Mouse (Mus musculus) kidney, adult 18-20 months (tissue): ENCODE measurements around the gene Crybb2.

Experiments used
- DNase-seq: peaks from one replicate; pipeline ENCODE4 v3.0.0; 2021

Gene Crybb2

DNA sequence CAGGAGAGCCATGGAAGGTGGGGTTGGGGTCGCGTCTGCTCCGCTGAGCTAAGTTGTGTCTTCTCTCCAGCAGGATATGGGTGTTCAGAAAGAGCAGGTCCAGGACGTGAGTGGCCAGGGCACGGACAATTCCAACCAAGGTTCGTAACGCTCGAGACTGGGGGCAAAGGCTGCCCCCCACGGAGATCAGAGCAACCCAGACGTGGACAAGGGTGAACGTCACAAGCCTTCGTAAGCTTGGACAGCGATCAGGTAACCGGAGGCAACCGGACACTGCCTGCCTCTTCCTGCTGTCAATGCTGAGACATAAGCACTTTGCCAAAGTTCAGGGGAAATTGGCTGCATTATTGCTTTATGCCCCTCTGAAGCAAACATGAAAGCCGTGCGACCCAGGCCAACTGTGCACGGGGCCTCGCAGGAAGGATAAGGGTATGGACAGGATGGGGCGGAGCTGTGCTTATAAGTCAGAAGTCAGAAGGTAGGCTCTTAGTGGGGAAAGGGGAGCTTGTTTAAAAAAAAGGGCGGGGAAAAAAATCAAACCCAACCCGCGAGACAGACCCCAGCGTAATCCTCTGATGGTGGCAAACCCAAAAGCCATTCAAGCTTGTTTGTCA, 20.3 kb upstream of the Crybb2 start:
- DNase-seq: peak; percentile 31

DNA sequence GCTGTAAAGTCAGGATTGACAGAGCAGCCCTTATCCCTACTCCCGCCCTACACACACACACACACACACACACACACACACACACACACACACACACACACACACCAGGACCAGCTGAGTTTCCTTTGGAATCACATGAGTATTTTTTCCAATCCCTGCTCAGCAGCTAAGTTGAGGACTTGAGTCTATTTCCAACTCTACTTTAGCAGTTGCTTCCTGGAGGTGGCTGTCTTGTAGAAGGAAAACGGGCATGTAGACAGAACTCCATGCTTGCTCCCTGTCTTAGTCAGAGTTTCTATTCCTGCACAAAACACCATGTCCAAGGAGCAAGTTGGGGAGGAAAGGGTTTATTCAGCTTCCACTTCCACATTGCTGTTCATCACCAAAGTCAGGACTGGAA, 17.5 kb upstream of the Crybb2 start:
- no peak for DNase-seq

DNA sequence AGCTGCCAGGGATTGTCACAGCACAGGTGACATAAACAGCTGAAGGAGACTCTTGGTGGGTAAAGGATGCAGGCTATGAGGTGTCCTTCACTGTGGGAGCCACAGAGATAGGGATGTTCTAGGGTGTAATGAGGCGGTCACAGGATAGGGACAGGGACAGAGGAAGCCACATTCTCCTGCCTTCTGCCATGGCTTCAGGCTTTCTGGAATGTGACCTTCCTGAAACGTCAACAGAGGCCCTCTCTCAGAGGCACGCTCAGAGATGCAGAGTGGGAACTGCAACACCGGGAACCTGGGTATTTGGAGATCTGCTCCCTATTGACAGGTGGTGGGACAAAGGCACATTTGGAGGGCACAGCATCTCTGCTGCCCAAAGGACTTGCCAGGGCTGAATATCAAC, 17.1 kb upstream of the Crybb2 start:
- no peak for DNase-seq

DNA sequence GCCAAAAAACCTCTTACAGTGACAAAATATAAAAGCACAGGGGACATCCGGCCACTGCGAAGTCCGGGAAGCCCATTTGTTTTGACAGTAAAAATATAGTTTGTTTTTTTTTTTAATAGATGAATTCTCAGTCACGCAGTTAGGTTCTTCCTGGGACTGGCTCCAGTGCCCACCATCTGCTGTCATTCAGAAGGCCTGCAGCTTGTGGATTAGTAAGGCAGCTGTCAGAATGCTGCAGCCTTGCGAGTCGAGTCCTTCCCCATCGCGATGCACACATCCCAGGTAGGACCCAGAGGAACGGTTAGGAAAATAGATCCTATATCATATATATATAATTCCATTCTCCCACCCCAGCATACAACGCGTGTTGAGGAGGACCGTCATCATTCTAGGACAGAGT, 16.5 kb upstream of the Crybb2 start:
- no peak for DNase-seq

DNA sequence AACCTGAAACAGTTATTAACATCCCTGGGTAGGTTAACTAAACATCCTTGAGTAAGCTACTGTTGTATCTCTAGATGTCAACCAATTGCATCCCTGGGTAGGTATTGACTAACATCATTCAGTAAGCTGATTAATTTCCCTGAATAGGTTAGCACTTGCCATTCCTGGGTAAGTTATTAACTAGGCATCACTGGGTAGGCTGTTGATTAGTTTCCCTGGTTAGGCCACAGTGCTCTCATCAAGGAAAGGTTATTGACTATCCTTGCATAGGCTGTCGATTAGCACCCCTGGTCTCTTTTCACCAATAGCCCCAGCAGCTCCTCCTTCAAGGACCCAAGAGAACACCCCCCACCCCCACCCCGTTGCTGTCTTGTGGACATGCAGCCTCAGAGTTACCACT, 16.0 kb upstream of the Crybb2 start:
- no peak for DNase-seq

DNA sequence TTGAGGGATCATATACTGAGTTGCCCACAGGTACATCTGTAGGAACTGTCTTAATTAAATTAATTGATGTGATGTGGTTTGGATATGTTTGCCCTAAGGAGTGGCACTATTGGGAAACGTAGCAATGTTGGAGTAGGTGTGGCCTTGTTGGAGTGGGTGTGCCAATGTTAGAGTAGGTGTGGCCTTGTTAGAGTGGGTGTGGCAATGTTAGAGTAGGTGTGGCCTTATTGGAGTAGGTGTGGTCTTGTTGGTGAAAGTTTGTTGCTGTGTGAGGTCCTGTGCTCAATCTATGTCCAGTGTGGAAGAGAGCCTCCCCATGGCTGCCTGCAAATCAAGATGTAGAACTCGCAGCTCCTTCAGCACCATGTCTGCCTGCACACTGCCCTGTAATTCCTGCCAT, 14.4 kb upstream of the Crybb2 start:
- DNase-seq: no peak

DNA sequence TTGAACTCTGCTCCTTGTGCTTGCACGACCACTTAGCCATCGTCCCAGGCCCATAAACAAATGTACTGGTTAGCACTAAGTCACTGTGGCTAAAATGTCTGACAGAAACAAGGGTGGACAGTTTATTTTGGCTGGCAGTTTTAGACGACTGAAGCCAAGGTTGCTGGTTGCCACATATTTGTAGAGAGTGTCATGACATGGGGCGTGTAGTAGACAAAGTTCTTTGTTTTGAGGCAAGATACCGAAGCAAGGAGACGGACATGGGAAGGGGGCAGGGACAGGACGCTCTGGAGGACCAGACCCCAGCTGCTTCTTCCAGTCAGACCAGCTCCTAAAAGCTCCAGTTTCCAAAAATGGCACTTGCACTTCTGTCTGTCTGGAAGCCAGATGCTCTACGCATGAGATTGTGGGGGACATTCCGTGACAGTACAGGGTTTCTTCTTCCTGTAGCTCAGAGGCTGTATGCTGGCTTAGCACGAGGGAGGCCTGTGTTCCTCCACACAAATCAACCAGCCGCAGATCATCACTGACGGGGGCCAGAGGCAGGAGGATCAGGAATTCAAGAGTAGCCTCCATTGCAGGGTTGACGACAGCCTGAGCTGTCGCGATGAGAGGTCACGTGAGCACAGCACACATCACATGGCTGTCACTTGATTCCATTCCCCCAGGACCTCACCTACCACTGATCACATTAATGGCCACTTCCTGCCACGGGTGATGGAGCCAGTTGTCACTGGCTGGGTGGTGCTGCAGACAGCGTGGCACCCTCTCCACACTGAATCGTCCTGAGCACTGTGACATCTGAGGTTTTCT, 12.6 kb upstream of the Crybb2 start:
- no peak for DNase-seq

DNA sequence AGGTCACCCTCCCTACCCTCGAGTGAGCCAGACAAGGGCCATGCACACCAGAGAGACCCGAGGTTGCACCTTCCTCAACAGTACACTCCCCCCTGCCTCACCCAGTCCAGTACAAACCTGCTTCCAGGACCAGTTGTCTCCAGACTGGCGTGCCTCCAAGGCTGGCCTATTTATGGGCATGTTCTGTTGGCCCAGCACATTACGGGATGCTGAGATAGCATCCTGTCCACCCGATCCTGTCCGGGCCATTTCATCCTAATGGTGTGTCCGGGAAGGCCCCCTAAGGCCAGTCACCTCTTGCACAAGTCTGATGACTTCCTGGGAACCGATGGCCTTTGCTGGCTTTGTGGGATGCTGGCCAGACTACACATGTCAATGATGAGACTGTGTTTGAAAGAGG, 11.5 kb upstream of the Crybb2 start, which contains the start of gene Crybb3:
Gene Crybb3, minus strand, starts transcription at position 146 of the 400 bp plus-strand sequence.
- peak; percentile 47 for DNase-seq

DNA sequence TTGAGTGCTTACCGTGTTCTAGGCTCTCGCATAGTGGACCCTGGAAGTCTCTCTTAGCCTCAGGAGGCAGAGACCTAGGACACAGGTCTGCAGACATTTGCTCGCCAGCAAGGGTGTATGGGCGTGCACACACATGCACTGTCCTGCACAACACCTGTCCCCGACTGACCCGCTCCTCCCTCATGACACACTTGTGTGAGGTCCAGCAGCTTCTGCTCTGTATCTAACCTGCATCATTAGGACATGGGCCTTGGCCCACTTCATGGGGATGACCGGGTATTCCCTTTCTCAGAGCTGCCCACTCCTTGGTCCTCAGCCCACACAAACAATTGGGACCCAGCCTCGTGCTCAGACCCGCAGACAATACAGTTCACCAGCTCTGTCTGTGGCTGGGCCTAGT, 11.1 kb upstream of the Crybb2 start:
- DNase-seq: no peak

DNA sequence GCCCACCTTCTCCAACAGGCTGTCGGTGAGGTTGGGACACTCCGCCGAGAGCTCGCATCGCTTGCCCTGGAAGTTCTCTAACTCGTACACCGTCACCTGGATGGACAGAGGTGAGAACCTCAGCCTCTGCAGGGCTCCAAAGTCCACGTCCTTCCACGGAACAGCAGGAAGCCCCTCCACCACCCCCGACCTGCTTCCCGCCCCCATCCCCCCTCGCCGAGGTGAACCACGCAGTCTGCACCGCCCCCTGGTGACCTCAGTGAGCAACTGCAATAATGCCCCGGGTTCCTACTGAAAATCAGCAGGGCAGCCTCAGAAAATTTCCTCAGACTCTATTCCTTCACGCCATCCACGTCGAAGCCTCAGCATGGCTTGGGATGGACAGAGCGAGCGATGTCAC, 9.9 kb upstream of the Crybb2 start:
- no peak for DNase-seq

DNA sequence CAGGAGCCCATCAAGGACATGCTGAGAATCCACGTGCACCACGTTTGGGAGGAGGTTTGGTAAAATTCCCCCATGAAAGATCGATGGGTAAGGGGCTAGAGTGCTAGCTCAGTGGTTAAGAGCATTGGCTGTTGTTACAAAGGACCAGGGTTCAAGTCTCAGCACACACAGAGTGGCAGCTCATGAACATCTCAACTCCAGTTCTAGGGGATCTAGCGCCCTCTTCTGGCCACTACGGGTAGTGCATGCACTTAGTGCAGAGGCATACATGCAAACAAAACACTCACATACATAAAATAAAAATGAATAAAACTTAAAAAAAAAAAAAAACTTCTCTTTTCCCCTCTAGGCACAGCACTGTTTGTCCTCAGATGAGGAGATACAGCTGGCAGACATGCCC, 8.8 kb upstream of the Crybb2 start:
- no peak for DNase-seq

DNA sequence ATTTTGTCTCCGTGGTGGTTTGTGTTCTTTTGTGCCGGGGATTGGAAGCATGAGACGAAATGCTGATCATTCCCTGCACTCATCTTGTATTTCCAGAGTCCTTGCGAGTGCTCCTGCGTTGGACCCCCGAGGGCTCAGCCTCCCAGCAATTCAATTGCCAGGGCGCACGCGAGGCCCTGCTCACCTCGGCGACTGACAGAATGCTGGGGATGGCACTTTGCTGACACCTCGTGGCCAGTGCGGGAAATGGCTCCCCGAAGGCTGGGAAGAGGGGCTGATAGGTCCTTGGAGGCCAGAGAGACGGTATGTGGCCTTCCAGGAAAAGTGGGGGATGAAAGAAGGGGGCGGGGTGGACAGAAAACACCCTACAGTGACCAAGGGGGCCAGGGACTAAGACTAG, 15.6 kb downstream of the Crybb2 start:
- DNase-seq: peak; percentile 79

DNA sequence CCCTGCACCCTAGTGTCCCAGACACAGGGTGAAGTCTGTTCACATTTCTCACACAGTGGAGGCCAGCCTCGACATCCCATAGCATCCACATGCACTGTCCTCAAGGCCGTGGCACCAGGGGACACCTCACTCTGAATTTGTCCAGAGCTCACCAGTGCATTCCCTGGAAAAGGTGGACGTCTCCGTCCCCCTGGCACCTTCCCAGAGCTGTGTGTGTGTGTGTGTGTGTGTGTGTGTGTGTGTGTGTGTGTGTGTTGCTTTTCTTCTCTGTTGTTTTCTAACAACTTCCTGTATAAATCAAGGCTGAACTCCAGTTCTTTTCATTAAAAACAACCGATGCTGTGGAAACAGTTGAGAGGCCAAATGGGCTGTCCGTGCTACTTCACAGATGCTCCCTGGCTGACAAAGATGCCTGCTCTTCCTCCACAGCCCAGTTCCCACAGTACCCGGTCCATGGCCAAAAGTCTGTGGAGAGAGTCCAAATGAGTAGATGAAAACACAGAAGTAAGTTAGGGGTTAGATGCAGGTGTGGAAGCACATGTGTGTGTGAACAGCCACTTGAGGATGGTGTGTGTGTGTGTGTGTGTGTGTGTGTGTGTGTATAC, 19.2 kb downstream of the Crybb2 start:
- DNase-seq: no peak

DNA sequence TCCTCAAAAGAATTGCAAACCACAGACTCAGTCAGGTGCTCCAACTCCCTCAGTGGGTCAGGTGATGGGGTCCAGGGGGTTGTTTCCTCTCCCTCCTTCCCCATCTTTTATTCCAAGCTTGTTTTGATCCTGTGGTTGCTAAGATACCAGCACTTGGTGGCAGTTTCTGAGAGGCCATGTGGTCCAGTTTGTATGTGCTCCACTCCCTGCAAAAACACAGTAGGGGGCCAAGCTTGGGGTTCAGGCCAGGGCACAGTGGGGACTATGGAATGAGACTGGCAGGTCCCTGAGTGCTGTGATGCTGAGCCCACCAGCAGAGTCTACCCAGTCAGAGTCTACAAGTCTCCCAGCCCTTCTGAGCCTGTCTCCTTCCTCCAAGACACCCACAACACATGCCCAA, 20.0 kb downstream of the Crybb2 start:
- no peak for DNase-seq

DNA sequence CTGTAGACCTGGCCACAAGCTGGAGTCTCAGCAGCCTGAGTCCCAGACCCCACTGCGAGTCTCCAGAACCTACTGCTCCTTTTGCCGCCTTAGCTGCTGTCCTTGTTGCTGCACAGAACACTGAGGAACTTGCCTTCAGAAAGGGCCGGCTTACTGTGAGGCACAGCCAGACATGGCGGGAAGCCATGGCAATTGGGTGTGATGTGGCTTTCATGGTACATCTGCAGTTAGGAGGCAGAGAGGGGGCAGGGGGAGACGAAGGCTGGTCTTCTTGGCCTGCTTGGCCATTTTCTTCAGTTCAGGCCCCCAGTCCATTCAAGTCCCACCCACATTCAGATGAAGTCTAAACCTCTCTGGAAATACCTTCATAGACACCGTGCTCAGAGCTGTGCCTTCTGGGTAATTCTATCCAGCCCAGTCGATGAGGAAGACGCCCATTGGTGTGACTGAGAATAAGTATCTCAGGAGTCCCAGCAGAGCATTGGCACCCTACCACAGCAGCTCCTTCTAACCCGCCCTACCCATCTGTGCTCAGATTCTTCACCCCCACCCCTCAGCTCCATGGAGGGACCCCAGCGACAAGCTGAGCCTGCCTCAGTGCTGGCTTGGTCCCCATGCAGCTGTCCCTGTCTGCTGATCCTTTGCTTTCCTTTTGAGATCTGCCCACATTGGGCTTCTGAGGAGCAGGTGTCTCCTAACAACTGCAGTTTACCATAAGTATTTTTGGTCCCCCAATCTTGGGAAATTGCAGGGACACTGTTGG, 24.2 kb downstream of the Crybb2 start:
- no peak for DNase-seq

DNA sequence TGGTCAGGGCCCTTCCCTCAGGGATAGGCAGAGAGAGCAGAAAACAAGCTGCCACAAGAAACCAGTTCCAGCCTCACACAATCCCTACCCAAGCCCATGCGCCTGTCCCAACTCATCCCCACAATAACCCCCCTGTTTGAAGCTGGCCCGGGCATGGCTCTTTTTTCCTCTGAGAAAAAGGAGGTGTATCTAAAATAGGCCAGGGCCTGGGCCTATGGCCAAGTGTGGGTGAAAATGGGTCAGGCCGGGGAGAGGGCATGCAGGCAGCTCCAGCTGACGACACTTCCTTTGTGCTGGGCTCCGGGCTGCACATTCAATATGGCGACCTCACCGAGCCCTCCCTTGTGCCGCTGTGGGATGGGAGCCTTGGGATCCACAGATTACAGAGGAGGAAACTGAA, 26.4 kb downstream of the Crybb2 start:
- DNase-seq: no peak

DNA sequence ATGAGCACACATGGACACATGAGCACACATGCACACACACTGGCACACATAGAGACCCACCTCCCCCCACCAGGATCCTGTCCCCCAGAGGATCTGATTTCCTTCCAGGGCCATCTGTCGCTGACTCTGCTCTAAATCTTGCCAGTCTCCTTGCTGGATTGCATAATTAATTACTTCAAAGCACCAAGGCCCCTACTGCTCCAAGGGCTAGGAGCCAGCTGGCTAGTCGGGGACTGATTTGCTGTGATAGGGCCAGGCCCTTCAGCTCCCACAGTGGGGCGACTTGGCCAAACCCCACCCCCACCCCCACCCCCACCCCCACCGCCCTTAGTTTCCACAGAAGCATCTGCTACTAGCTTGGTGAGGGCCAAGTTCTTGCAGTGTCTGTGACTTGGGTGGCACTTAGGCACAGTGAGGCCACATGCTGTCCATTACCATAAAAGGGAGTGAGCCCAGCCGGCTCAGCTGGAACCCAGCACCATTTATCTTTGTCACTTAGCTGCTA, 28.3 kb downstream of the Crybb2 start:
- DNase-seq: no peak

DNA sequence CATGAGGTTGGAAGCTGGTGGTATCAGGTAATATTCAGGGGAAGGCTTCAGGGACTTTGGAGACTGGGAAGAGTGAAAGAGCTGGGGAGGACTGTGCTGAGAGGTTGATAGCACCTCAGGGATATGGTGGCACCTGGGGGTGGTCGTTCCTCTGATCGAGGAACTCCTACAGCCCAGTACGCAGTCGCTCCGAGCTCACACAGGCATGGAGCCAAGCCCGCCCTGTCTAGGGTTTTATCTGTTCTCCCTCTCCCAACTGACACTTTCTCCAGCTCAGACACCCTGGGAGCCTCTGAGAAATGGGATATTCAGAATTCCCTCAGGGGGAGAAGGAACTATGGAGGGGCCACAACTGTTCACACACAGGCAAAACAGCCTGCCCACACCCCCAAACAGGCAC, 29.1 kb downstream of the Crybb2 start:
- DNase-seq: no peak

DNA sequence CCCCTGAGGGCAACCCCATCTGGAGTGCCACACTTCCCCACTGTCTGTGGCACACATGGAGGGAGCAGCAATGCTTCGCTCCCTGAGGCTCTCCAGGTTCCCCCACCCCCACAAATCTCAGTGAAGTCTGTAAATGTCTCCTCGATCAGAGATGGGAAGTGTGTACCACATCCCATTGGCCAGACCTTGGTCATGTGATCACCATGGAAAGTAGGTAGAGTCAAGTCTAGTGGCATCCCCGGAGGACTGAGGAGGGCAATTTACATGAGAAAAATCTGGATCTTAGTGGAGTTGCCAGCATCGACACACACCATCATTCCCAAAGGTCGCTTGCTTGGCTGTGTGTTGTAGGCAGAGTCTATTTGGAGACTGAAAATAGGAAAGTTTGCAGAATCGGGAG, 31.3 kb downstream of the Crybb2 start:
- DNase-seq: no peak

DNA sequence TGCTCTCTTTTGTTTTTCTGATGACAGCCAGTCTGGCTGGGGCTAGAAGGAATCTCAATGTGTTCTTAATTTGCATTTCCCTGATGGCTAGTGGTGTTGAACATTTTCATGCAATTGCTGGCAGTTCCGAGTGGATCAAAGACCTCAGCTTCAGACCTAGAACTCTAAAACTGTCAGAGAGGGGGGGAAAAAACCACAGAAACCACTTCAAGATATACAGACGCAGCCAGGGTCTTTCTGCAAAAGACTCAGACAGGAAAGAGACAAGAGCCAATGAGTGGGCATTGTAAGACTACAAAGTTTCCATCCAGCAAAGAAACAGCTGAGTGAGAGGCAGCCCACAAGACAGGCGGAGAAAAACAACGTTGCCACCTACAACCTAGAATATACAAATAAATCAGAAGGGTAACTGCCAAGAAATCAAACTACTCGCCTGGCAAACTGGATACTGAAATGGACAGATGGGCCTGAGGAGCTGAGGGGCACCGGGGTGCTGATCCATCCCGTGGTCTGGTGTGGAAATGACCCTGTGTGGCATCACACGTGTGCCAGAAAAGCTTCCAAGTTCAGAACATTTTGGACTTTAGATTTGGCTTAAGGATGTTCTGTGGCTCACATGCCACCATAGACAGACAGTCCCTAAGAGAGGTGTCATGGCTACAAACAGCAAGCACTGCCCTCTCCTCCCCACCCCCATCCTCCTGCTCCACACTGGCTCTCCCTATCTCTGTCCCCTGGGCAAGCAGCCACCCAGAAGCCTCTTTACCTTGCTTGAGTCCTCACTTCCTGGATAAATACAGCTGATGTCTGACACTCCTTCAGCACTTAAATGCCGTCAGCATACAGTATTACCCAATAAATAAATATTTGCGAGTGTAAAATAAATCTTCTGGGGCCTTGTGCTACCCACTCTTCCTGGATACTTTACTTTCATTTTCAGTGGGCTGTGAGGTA, 34.5 kb downstream of the Crybb2 start:
- no peak for DNase-seq

DNA sequence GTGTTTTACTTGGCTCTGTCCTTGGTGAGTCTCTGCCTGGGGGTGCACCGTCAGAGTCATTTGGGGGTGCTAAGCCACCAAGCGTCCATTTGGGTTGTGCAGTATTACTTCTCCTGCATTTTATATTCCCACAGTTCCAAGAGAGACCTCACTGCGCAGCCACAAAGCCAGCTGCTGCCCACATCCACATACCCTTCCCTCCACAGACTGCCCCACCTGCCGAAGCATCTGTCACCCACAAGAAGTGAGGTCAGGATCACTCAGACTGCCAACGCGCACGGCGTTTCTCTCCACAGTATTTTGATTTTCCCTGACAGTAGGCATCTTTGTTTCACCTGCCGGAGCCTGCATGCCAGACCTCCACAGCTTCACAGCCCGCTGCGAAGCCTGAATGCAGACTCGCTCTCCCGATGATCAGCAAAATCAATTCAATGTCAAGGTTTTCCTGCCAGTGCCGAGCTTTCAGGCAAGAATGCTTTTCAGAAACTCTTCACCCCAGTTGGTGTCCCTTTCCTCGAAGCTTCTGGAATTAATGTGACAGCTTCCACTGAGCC, 38.6 kb downstream of the Crybb2 start:
- no peak for DNase-seq

DNA sequence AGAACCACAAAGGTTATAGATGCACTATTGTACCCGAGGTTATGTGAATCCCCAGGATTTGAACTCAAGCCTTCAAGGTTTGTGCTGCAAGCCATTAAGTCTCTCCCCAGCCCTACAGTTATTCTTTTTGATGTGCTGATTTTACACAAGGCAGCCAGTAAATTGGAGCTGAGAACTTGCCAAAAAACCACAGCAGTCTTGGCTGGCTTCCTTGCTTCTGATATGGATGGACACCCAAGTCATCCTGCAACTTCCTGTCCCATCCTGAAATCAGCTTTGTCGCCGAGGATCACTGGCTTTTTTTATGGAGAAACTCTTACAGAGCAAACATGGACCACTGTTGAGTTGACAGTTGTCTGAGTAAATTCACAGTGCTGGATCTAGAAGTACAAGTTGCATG, 39.8 kb downstream of the Crybb2 start:
- DNase-seq: no peak
